Mouse (Mus musculus) lung, postnatal 36 days (tissue): ENCODE data around the gene Ifitm10.
"Not testable (repeated sequence)": the region's sequence is repeated elsewhere in the genome, so short reads cannot be mapped to it uniquely, and the experiment has no call there.

Experiments
- DNase-seq: peaks from one replicate; pipeline ENCODE4 v3.0.0; 2022; ENCODE audit warnings: mixed read lengths

Ifitm10 gene

DNA sequence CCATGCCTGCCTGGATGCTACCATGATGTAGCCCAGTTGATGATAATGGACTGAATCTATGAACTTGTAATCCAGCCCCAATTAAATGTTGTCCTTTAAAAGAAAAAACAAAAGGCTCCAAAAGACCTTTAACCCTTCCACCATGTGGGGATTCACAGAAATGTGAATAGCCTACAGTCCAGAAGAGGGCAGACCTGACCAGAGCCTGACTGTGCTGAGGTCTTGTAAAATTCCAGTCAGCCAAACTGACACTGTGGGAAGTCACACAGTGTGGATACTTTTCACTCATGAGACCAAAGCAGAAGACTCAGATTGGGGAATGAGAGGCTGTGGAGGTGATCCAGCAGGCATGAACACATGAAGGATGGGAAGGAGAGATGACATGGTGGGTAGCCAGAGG lies 12.8 kb downstream of the Ifitm10 start:
- DNase-seq = no peak

DNA sequence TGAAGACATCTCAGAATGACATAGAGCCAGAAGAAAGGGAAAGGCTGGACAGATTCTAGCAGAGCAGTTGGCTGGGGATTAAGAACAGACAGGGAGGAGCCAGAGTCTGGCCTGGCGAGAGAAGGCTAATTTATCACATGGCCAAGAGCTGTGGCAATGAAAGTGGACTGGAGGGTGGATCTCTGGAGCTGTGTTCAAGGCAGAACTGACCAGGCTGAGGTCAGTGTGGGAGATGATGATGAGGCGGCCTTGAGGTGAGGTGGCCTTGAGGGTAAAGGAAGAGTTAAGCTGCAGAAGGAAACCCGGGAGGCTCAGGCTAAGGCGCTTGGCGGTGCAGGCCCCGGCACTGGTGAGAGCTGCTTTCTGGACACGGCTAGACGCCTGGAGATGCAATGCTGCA lies 14.4 kb downstream of the Ifitm10 start:
- no peak for DNase-seq

DNA sequence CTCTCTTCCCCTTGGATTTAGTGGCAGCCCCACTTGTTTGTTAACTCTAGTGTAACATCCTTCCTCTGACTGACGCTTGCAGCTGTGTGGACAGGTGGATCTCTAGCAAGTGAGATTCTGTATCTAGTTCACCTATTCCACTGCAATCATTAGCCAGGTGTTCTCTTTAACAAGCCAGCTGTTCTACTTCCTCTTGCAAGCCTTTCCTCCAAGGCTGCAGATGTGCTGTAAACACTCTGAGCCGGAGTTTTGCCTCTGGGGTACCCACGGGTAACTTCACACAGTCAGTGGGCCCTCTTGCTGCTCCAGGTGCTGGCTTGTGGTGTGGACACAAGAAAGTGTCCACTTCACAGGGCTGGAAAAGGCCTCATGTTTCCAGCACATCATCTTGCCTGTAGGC lies 16.0 kb downstream of the Ifitm10 start:
- DNase-seq = no peak

DNA sequence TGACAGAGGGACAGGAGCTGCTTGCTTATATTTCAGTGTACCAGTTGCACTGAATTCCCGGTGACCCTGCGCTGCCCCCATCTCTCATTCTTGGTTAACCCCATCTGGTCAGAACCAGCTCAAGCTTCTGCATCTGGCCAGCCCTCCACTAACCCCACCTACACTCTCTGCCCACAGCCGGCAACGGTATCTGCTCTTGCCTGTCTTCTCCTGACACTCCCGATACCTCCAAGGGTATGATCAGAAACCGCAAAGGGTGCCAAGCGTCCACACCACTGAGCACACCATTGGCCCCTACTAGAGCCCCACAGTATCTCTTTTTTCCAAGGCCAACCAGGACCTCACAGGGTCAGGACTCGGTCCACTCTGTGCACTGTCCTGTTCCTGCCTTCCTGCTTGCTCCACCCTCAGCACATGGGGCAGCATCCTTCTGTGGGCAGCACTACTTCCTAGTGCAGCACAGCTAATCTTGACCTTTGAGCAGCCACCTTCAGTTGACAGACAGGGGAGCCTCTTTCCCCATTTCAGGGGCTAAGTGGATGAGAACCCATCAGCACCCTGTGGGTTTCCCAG lies 18.8 kb downstream of the Ifitm10 start:
- DNase-seq = no peak

DNA sequence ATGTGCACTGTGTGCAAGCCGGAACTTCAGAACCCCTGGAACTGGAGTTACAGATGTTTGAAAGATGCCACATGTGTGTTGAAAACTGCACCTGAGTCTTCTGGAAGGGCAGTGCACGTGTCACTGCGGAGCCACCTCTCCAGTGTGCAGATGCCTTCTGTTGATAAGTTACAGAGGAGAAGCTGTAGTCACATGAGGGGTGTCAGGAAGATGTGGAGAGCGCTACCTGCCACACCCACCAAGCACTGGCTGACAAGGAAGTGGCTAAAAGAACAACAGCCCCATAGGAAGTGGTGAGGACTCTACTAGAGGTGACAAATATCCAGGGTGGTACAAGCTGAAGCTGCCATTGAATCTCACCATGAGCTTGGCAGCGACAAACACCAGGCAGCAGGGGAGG lies 19.7 kb downstream of the Ifitm10 start:
- DNase-seq = peak; percentile 65

DNA sequence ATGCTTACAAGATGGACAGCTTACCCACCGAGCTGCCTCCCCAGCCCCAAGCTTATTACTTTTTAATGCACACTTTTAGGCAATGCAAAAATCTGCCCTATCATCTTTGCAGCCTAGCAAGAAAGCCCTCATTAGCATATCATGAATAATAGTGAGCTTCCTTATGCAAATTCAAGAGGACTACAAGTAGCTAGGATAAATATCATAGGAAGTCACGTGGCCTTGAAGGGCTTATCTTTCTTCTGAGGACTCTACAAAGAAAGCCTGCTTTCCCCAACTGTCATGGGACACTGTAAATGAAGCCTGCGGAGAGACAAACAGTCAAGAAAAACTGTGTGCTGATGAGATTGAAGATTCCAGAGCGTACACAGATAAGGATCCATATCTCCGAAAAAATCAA lies 22.0 kb downstream of the Ifitm10 start:
- DNase-seq = no peak

DNA sequence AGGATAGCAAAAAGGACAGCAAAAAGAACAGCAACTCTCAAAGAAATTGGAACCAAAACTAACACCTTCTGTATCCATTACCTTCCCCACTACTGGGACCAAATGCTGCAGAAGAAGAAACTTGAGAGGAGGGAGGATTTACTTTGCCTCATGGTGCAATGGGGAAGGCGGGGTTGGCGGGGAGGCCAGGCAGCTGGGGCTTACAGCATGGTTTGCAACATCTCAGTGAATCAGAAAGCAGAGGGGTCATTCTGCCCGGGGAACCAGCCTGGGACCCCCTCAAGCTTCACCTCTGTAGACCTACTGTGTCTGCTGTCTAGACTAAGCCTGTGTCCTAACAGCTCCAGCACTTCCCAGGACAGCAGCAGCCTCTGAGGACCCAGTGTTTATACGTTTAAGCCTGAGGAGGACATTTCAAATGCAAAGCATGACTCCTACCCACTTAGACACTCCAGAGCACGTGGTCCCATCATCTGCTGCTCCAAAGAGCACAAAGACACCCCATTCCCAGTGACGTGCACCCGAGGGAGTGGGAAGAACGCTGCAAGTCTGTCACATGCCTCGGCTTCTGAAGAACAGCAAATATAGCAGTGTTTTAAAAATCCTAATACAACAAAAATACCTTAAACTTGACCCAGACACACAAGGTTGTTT lies 24.1 kb downstream of the Ifitm10 start:
- peak; percentile 54 for DNase-seq

DNA sequence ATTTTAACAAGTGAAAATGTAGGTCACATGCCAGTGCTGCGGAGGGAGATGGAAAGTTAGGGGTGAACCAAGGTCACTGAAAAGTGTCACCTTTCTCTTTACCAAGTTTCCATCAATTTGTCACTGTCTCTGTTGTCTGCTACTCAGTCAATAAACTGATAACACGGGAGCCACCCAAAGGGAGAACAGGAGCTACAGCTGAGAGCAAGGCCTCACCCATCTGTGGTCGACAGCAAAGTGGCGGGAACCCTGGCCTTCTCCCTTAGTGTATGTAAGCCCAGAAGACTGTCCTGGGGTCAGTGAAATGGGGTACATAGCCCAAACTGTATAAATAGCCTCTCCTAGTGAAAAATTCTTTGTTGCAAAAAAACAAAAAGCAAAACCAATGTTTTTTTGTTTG lies 26.0 kb downstream of the Ifitm10 start:
- no peak for DNase-seq

DNA sequence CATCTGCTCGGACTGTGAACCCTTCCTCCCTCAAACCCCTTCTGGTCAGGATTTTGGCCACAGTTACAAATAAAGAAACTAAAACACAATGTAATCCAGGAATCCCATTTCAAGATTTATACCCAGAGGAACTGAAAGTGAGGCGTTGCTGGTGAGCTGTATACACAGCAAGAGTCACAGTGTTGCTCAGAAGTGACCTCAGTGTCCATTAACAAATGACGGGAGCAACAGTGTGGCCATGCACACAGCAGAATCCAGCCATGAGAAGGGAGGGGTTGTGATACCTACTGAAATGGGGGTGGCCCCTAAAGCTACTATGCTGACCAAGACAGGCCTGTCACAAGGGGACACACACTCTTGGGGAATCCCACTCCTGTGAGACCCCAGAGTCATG lies 31.3 kb downstream of the Ifitm10 start:
- peak; percentile 24 for DNase-seq

DNA sequence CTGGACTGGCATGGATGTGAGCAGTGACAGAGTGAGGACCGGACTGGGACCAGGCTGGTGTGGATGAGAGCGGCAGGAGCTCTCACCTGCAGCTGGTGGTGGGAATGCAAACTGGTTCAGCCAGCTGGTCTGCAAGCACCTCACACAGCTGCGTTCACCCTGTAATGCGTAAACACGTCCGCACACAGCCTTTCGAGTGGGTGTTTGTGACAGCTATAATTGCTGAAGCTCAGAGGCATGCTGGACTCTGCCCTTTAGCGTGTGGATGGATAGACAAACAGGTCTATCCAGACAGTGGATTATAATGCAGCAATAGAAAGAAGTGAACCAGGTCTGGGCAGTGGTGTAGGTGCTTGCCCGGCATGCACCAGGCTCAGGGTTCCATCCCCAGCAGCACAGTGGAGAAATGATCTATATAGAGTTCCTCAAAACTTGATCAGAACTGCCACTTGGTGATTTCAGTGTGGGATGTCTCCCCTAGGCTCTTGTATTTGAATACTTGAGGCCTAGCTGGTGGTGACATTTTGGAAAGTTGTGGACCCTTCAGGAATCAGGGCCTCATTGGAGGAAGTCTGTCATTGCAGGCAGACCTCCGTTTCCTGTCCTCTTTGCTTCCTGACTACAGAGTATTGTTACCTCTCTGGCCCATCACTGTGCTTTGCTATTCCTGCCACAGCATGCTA lies 31.8 kb downstream of the Ifitm10 start:
- no peak for DNase-seq

DNA sequence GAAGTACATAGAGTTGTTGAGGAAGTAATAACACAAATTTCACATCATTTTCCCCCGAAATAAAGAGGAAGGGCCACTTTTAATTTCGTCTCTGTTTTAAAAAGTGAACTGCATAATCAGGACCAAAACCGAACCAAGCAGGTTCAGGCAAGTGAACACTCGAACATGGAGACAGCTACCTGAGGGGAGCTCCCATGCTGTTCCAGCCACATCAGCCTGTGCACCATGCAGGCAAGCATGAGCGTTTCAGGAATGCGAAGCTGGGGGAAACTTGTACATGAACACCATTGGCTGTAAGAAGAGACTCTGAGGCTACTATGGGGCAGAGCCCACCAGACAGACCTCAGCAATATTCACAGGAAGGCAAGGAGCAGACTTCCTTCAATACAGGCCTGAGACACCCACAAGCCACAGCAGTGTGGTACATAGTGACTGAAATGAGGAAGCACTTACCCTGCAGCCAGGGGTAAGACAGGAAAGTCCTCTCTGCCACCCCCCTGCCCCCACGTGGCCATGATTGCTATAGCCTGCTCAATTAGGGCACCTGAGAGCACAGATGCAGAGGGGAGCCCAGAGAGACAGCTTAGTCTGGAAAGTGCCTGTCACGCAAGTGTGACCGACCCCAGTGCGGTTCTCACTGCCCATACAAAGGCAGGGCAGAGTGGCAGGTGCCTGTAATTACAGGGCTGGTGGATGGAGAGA lies 33.1 kb downstream of the Ifitm10 start:
- DNase-seq = peak; percentile 68

DNA sequence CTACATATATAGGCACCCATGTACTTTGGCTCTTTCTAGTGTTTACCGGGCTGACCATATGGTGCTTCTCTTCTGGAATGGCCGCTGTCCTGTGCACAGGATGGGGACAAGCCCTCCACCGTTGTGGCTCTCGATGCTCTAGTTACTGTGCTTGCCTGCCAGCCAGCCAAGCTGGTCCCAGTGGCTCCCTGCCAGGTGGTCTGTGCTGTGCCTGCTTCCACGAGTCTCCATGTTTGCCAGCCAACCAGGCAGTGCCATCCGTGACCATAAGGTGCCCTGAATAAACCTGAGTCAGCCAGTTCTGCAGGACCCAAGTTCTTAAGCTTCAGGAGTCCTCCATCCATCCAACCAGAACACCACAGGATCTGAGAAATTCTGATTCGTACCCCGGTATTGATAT lies 38.4 kb downstream of the Ifitm10 start:
- DNase-seq = no peak

DNA sequence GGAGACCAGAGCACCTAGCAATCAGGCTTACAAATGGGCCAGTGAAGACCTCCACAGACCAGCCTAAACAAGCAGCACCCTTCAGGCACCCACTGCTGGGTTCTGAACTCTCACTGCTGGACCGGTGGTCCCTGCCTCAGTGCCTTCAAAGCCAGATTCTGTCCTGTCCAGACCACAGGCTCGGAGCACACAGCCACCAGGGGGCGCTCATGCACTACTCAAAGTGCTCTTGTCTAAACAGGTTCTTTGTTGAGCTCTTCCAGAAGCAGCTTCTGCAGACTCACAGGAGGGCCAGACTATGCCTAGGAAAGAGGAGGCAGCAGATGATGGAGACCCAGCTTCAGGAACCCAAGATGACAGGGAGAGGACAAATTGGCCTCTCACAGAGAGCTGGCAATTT lies 39.3 kb downstream of the Ifitm10 start:
- DNase-seq = peak; percentile 94

DNA sequence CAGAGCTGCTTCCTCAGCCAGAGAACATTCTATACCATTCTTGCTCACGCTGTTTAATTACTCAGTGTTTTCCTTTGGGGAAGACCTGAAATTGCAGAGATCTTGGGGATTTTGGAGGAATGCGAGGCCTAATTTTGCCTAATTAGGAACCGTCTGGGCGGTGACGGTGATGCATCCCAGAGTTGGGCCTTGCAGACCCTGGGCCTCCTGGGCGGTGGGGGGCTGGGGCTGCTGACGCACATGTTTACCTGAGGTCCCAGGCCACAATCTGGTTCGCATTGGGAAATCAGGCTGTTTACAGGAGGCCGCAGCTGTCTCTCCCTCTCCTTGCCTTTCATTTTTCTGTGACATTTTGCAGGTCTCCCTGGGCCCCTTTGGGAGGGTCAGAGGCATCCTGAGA lies 40.8 kb downstream of the Ifitm10 start:
- DNase-seq = not testable (repeated sequence)

DNA sequence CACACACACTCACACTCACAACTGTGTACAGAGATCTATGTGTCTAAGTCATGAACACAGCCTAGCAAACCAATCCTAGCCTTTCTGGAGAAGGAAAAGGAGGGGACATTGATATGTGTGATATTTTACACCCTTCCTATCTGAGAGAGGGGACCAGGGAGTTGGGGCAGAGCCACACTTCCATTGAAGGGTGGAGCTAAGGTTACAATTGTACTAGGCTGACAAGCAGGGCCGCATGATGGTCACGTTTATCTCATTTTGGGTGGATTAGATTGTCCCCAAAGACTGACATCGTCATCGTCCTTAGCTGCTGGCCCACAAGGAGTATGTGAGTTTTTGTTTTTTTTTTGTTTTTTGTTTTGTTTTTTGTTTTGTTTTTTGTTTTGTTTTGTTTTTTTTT lies 42.3 kb downstream of the Ifitm10 start:
- DNase-seq = no peak

DNA sequence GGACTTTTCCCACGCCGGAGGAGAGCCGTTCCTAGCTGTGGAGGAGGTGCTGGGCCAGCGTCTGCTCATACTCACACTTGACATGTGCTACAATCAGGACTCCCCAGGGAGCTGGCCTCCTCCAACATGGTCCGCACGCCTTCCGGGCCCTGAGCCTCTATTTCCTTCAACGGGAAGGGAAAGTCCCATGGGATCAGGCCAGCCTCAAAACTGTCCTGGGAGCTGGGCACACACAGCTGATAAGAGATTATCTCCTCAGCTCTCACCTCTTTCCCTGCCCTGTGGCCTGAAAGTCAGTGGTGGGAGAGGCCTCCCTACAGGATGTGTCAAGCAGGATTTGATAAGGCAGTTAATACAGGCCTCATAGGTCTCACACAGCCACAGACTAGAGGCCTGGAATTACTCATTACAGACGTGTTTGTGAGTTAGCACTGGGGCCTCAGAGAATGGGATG lies 43.3 kb downstream of the Ifitm10 start:
- peak; percentile 52 for DNase-seq

DNA sequence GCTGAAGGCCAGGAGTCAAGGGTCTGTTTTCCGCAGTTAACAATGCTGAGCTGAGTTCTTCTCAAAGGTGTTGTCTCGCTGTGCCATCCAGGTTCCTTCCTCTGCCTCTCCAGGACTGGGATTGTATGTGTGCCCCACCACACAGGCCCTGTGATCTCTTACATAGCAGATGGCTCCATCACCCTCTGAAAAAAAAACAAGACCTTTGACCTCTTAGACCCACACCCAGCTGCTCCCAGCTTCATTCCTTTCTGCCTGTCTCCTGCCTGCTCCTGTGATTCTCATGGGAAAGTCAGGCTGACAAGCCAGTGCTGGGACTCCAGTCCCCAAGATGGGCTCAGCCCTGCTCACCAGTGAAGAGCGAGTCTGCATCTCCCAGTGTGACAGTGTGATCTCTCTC lies 45.0 kb downstream of the Ifitm10 start:
- no peak for DNase-seq

DNA sequence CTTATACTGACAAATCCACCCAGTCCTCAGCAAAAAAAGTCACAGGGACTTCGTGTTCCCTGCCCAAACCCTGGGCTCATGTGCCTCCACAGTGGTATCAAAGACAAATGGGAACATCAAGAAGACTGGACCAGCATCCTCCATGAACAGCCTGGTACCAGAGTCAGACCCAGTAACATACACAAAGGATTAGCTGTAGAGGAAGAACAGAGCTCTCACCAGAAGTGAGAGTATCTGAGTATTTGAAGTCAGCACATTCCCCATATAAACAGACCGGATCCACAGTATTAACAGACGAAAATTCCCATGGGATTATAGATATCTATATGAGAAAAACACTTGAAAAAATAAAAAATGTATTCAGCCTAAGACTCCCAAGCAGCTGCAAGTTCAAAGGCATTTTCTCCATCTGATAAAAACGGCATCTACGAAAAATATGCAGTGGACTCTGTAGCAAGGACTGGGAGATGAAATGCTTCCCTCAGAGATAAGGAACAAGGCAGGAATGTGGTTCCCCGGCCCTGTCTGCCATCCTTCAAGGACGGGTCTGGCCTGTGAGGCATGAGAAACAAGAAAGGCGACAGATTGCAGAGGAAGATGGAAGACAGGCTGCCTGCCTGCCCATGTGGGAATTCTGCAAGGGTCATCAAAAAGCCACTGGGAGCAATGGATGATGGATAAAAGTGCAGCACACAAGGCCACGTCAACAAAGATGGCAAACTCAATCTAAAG lies 46.7 kb downstream of the Ifitm10 start:
- DNase-seq = no peak

DNA sequence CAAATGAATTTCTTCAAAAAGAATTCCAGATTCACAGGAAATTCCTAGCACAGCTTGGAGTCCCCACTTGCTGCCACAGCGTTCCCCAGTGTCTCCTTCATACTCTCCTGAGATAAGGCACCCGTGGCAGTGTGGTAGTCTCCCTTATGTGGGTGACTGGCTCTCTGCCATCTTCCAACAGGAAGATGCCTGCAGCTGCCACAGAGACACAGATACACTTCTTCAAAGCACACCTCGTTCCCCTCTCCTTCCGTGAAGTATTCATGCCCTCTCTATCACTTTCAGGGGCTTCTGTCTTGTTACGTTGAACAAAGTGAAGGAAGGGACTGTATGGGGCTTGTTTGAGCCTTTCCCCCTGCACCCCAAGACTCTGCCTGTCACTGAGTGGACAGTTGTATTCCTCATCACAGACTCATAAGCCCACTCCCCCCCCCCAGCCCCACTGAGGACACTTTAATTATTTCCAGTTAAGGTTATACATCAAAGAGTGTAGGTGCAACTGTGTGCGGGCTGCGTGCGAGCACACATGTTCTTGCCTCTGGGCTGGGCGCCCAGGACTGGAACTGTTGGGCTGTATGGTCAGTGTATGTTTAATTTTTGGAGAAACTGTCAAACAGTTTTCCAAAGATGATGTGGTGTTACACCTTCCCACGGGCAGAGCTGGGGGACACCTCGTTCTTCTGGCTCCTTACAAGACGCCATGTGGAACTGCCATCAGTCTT lies 50.0 kb downstream of the Ifitm10 start:
- DNase-seq = no peak

DNA sequence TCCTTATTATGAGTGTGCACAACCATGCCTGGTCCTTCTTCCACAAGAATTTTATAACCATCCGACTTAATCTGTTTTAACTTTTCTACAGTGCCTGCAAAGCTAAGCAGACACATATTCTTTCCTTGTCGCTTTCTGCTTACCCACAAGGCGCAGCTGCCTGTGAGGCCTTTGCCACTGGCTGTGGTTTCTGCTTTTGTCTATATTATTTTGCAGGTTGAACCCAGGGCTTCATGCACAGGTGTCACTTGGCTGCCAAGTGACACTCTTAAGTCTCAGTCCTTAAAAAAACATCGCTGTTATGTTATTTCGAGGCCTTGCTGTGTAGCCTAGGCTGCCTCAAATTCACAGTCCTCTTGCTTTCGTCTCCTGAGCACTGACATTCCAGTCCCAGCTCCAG lies 50.9 kb downstream of the Ifitm10 start:
- no peak for DNase-seq

DNA sequence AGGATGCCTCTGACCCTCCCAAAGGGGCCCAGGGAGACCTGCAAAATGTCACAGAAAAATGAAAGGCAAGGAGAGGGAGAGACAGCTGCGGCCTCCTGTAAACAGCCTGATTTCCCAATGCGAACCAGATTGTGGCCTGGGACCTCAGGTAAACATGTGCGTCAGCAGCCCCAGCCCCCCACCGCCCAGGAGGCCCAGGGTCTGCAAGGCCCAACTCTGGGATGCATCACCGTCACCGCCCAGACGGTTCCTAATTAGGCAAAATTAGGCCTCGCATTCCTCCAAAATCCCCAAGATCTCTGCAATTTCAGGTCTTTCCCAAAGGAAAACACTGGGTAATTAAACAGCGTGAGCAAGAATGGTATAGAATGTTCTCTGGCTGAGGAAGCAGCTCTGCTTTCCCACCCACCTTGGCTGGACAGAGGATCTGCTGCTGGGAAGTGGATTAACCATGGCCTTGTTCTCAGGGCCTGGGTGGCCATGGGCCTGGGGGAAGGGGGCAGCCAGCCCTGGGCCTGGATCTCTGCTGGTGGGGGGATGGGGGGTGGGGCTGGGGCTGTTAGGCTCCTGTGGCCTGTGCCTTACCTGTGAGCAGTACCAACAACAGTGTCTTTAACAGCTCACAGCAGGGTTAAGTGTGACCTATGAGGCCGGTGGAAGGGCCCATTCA lies 51.8 kb downstream of the Ifitm10 start:
- not testable (repeated sequence) for DNase-seq

DNA sequence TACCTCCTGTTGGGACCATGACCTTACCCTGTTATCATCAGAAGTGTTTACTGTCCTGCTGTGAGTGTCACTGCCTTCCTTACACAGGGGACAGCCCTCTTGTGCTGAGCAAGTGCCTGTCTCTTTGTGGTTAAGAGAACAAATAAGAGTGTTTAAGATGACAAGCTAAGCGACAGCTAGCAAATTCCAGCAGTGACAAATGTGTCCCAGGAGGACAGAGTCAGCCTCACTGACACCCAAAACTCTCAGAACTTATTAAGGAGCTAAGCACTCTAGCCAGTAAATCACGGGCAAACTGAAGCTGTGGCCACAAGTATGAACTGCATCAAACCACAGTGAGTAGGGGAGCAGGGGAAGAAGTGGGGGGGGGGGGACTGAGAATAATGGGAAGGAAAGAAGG lies 52.6 kb downstream of the Ifitm10 start:
- DNase-seq = no peak
